Mouse (Mus musculus): ENCODE data around the gene Scgb3a1. TPM values are rescaled to one million over a fixed set of nuclear protein-coding genes. Genes with fewer than 3 reads are reported as not detected.

The Scgb3a1 gene
- polyA plus RNA-seq (2014; fragmentation: Nextera tagmentation; extraction: Ambion mirVana): not detected in 2 replicates

GRCm38 (mm10) chr11:49663310-49663709 lies at the start of gene Scgb3a1:
Gene Scgb3a1 (plus strand): TSS chr11:49663610.
- H3K4me3 ChIP-seq (ENCODE audit: low read depth, low read length): no peak within 1 kb of the TSS
- no peaks in the 10 kb centered on the region for H3K36me3 ChIP-seq (ENCODE audit: control insufficient read depth, insufficient read depth, low read length)
- no peak within 1 kb of the TSS for H3K4me2 ChIP-seq (ENCODE audit: low read length)
- no peaks in the 10 kb centered on the region for H3K4me1 ChIP-seq (replicated peaks; ENCODE audit: control insufficient read depth, insufficient read depth, low read length)
- no peak within 1 kb of the TSS for H3K27ac ChIP-seq (ENCODE audit: low read depth)
- no peak within 1 kb of the TSS for H3K9ac ChIP-seq (ENCODE audit: low read length)
- H3K9me3 ChIP-seq (ENCODE audit: control insufficient read depth, low read length): no peaks in the 10 kb centered on the region
- ATAC-seq (replicated peaks; ENCODE audit: low FRiP score, low TSS enrichment, low read depth) (no peak), DNase-seq (ENCODE audit: low spot score) (peak; percentile 43)
- 82% methylated on average over 5 of the region's 5 CpGs for WGBS
- H3K27me3 ChIP-seq (replicated peaks; ENCODE audit: control insufficient read depth, insufficient read depth, low read length): no peaks in the 10 kb centered on the region

- WGBS: 86% methylated on average over 10 of the region's 10 CpGs
- no peak for ATAC-seq (replicated peaks; ENCODE audit: low FRiP score, low TSS enrichment, low read depth)
Observed at GRCm38 (mm10) chr11:49615856-49616725, 47.3 kb upstream of the Scgb3a1 start.

GRCm38 (mm10) chr11:49618476-49618875 lies 44.9 kb upstream of the Scgb3a1 start:
- H3K4me2 ChIP-seq (ENCODE audit: low read length): no peak overlapping the region
- no peaks in the 10 kb centered on the region for H3K36me3 ChIP-seq (ENCODE audit: control insufficient read depth, insufficient read depth, low read length)
- H3K4me3 ChIP-seq (ENCODE audit: low read depth, low read length): no peak overlapping the region
- 58% methylated on average over 8 of the region's 8 CpGs for WGBS
- no peaks in the 10 kb centered on the region for H3K9me3 ChIP-seq (ENCODE audit: control insufficient read depth, low read length)
- H3K9ac ChIP-seq (ENCODE audit: low read length): no peak overlapping the region
- H3K4me1 ChIP-seq (replicated peaks; ENCODE audit: control insufficient read depth, insufficient read depth, low read length): no peaks in the 10 kb centered on the region
- DNase-seq (ENCODE audit: low spot score): no peak
- H3K27ac ChIP-seq (ENCODE audit: low read depth): no peak overlapping the region
- 0 out of 2 replicates have a peak, but pooled peaks cover 4% of the 10 kb centered on the region for H3K27me3 ChIP-seq (replicated peaks; ENCODE audit: control insufficient read depth, insufficient read depth, low read length)
- ATAC-seq (replicated peaks; ENCODE audit: low FRiP score, low TSS enrichment, low read depth): no peak

More at GRCm38 (mm10) chr11:49615856-49616725, 47.3 kb upstream of the Scgb3a1 start:
- Histone ChIP-seq H3K4me3 (ENCODE audit: low read depth, low read length) (no peak overlapping the region), H3K27me3 (replicated peaks; ENCODE audit: control insufficient read depth, insufficient read depth, low read length) (peaks cover 13% of the 10 kb centered on the region; the same call in 1 of the 2 replicates), H3K4me1 (replicated peaks; ENCODE audit: control insufficient read depth, insufficient read depth, low read length) (no peaks in the 10 kb centered on the region), H3K9ac (ENCODE audit: low read length) (no peak overlapping the region), H3K9me3 (ENCODE audit: control insufficient read depth, low read length) (no peaks in the 10 kb centered on the region), H3K27ac (ENCODE audit: low read depth) (no peak overlapping the region), H3K4me2 (ENCODE audit: low read length) (no peak overlapping the region), H3K36me3 (ENCODE audit: control insufficient read depth, insufficient read depth, low read length) (no peaks in the 10 kb centered on the region)
- peak; percentile 15 for DNase-seq (ENCODE audit: low spot score)

- no peaks in the 10 kb centered on the region for H3K27me3 ChIP-seq (replicated peaks; ENCODE audit: control insufficient read depth, insufficient read depth, low read length)
- ATAC-seq (replicated peaks; ENCODE audit: low FRiP score, low TSS enrichment, low read depth): no peak
Observed at GRCm38 (mm10) chr11:49621953-49622352, 41.5 kb upstream of the Scgb3a1 start.

GRCm38 (mm10) chr11:49624156-49624555 lies 39.3 kb upstream of the Scgb3a1 start:
- no peaks in the 10 kb centered on the region for H3K36me3 ChIP-seq (ENCODE audit: control insufficient read depth, insufficient read depth, low read length)
- no peak overlapping the region for H3K9ac ChIP-seq (ENCODE audit: low read length)
- ATAC-seq (replicated peaks; ENCODE audit: low FRiP score, low TSS enrichment, low read depth): no peak
- no peaks in the 10 kb centered on the region for H3K4me1 ChIP-seq (replicated peaks; ENCODE audit: control insufficient read depth, insufficient read depth, low read length)
- H3K27me3 ChIP-seq (replicated peaks; ENCODE audit: control insufficient read depth, insufficient read depth, low read length): no peaks in the 10 kb centered on the region
- no peak overlapping the region for H3K27ac ChIP-seq (ENCODE audit: low read depth)
- no peak overlapping the region for H3K4me2 ChIP-seq (ENCODE audit: low read length)
- no peak for DNase-seq (ENCODE audit: low spot score)
- WGBS: 83% methylated on average over 3 of the region's 3 CpGs
- no peak overlapping the region for H3K4me3 ChIP-seq (ENCODE audit: low read depth, low read length)
- no peaks in the 10 kb centered on the region for H3K9me3 ChIP-seq (ENCODE audit: control insufficient read depth, low read length)

More at GRCm38 (mm10) chr11:49621953-49622352, 41.5 kb upstream of the Scgb3a1 start:
- no peak overlapping the region for H3K4me3 ChIP-seq (ENCODE audit: low read depth, low read length)
- no peak overlapping the region for H3K27ac ChIP-seq (ENCODE audit: low read depth)
- no peak overlapping the region for H3K9ac ChIP-seq (ENCODE audit: low read length)
- 79% methylated on average over 5 of the region's 5 CpGs for WGBS
- no peaks in the 10 kb centered on the region for H3K9me3 ChIP-seq (ENCODE audit: control insufficient read depth, low read length)
- no peaks in the 10 kb centered on the region for H3K4me1 ChIP-seq (replicated peaks; ENCODE audit: control insufficient read depth, insufficient read depth, low read length)
- H3K36me3 ChIP-seq (ENCODE audit: control insufficient read depth, insufficient read depth, low read length): no peaks in the 10 kb centered on the region
- no peak overlapping the region for H3K4me2 ChIP-seq (ENCODE audit: low read length)
- DNase-seq (ENCODE audit: low spot score): no peak

- DNase-seq (ENCODE audit: low spot score) (no peak), ATAC-seq (replicated peaks; ENCODE audit: low FRiP score, low TSS enrichment, low read depth) (no peak)
- Histone ChIP-seq H3K27me3 (replicated peaks; ENCODE audit: control insufficient read depth, insufficient read depth, low read length) (no peaks in the 10 kb centered on the region), H3K4me3 (ENCODE audit: low read depth, low read length) (no peak overlapping the region), H3K9me3 (ENCODE audit: control insufficient read depth, low read length) (no peaks in the 10 kb centered on the region), H3K27ac (ENCODE audit: low read depth) (no peak overlapping the region), H3K9ac (ENCODE audit: low read length) (no peak overlapping the region), H3K4me2 (ENCODE audit: low read length) (no peak overlapping the region), H3K4me1 (replicated peaks; ENCODE audit: control insufficient read depth, insufficient read depth, low read length) (no peaks in the 10 kb centered on the region), H3K36me3 (ENCODE audit: control insufficient read depth, insufficient read depth, low read length) (no peaks in the 10 kb centered on the region)
- WGBS: 66% methylated on average over 15 of the region's 15 CpGs
Observed at GRCm38 (mm10) chr11:49625863-49626262, 37.5 kb upstream of the Scgb3a1 start.

- WGBS: 75% methylated on average over 8 of the region's 8 CpGs
- no peaks in the 10 kb centered on the region for H3K36me3 ChIP-seq (ENCODE audit: control insufficient read depth, insufficient read depth, low read length)
- ATAC-seq (replicated peaks; ENCODE audit: low FRiP score, low TSS enrichment, low read depth): no peak
Observed at GRCm38 (mm10) chr11:49626748-49627147, 36.7 kb upstream of the Scgb3a1 start.

GRCm38 (mm10) chr11:49631154-49631553 lies 32.3 kb upstream of the Scgb3a1 start:
- H3K9me3 ChIP-seq (ENCODE audit: control insufficient read depth, low read length): no peaks in the 10 kb centered on the region
- H3K27me3 ChIP-seq (replicated peaks; ENCODE audit: control insufficient read depth, insufficient read depth, low read length): peaks cover 37% of the 10 kb centered on the region
- no peak overlapping the region for H3K4me2 ChIP-seq (ENCODE audit: low read length)
- H3K36me3 ChIP-seq (ENCODE audit: control insufficient read depth, insufficient read depth, low read length): no peaks in the 10 kb centered on the region
- no peak overlapping the region for H3K4me3 ChIP-seq (ENCODE audit: low read depth, low read length)
- H3K9ac ChIP-seq (ENCODE audit: low read length): no peak overlapping the region
- 27% methylated on average over 3 of the region's 3 CpGs for WGBS
- DNase-seq (ENCODE audit: low spot score) (no peak), ATAC-seq (replicated peaks; ENCODE audit: low FRiP score, low TSS enrichment, low read depth) (no peak)
- H3K4me1 ChIP-seq (replicated peaks; ENCODE audit: control insufficient read depth, insufficient read depth, low read length): no peaks in the 10 kb centered on the region
- no peak overlapping the region for H3K27ac ChIP-seq (ENCODE audit: low read depth)

More at GRCm38 (mm10) chr11:49626748-49627147, 36.7 kb upstream of the Scgb3a1 start:
- Histone ChIP-seq H3K9me3 (ENCODE audit: control insufficient read depth, low read length) (no peaks in the 10 kb centered on the region), H3K9ac (ENCODE audit: low read length) (no peak overlapping the region), H3K4me3 (ENCODE audit: low read depth, low read length) (no peak overlapping the region), H3K4me2 (ENCODE audit: low read length) (no peak overlapping the region), H3K27ac (ENCODE audit: low read depth) (no peak overlapping the region), H3K27me3 (replicated peaks; ENCODE audit: control insufficient read depth, insufficient read depth, low read length) (no peaks in the 10 kb centered on the region), H3K4me1 (replicated peaks; ENCODE audit: control insufficient read depth, insufficient read depth, low read length) (no peaks in the 10 kb centered on the region)
- no peak for DNase-seq (ENCODE audit: low spot score)
